ENCODE assay signal across 21 mouse cellular contexts in the genomic region with DNA sequence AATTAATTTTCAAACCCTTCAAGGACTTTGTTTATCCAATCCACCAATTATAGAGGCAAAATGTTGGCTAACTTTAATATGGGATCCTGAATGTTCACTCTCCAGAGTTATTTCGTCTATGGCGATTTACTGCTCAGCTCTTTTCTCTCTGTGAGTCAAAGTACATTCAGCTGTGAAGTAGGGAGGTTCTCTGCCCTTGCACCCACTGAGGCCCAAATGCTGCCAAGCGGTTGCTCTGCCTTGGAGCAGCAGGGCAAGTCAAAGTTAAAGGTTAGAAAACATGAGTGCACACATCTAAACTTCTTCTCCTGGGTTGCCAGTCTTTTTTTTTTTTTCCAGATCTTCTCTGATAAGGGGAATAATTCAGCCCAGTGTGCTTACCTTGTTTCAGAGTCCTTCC. TPM values are rescaled to one million over a fixed set of nuclear protein-coding genes. Genes with fewer than 3 reads are reported as not detected.
DNase-seq lines count a peak whose midpoint lies in the region; ATAC-seq lines count a peak whose summit lies in the region.
"Had no signal": no experiment of that assay in that cellular context is flagged by ENCODE, and none has a peak within 500 bp of the region (broad histone marks: within the 10 kb centered on the region; RNA-seq: fewer than 3 reads in every experiment).

No protein-coding gene starts in this region.

- H3K4me3 ChIP-seq in kidney, embryonic 15.5 days (replicated peaks): no peak overlapping the region
- H3K4me3 ChIP-seq: embryonic facial prominence, embryonic 13.5 days; forebrain, embryonic 12.5 days; heart, adult 2 months; heart, embryonic 12.5 days; hindbrain, embryonic 10.5 days; hindbrain, embryonic 15.5 days had no signal

- H3K9ac ChIP-seq in kidney, embryonic 15.5 days: no peak overlapping the region
- H3K9ac ChIP-seq: embryonic facial prominence, embryonic 13.5 days; forebrain, embryonic 12.5 days; heart, embryonic 12.5 days; hindbrain, embryonic 15.5 days had no signal

- H3K27me3 ChIP-seq in kidney, embryonic 15.5 days: no peaks in the 10 kb centered on the region
- H3K27me3 ChIP-seq: CH12.LX; embryonic facial prominence, embryonic 13.5 days; forebrain, embryonic 12.5 days; heart, embryonic 12.5 days; hindbrain, embryonic 15.5 days; Patski had no signal

- peak; percentile 64 for DNase-seq in heart, adult 11 months
- DNase-seq in heart, adult 9 months (ENCODE audit: low spot score in 2 of 2): no peak
- DNase-seq in kidney, adult 9 months: peak; percentile 88
- peak; percentile 59 for DNase-seq in kidney, postnatal 14 days
- no peak for DNase-seq in lung, postnatal 10 days
- DNase-seq: adrenal gland, adult 2 months; cerebellum, adult 18-20 months; cerebellum, adult 9-11 months; cerebellum, postnatal 36 days; gastrocnemius, postnatal 10 days; heart, adult 2 months had no signal

- ATAC-seq in kidney, embryonic 15.5 days (replicated peaks; ENCODE audit: low FRiP score): no peak
- ATAC-seq: activated CD4-positive, CD25-positive, alpha-beta regulatory T cell, adult 4 months; forebrain, embryonic 16.5 days; Patski had no signal

- H3K4me2 ChIP-seq in kidney, embryonic 15.5 days: no peak overlapping the region
- H3K4me2 ChIP-seq: embryonic facial prominence, embryonic 13.5 days; forebrain, embryonic 12.5 days; heart, embryonic 12.5 days; hindbrain, embryonic 15.5 days had no signal

- no peak overlapping the region for H3K27ac ChIP-seq in kidney, embryonic 15.5 days
- H3K27ac ChIP-seq: embryonic facial prominence, embryonic 13.5 days; forebrain, embryonic 12.5 days; heart, adult 2 months; hindbrain, embryonic 10.5 days; hindbrain, embryonic 15.5 days had no signal

- no peaks in the 10 kb centered on the region for H3K36me3 ChIP-seq in kidney, embryonic 15.5 days
- H3K36me3 ChIP-seq: embryonic facial prominence, embryonic 13.5 days; forebrain, embryonic 12.5 days; heart, embryonic 12.5 days; hindbrain, embryonic 10.5 days; hindbrain, embryonic 15.5 days had no signal

- 77% methylated on average over 3 of the region's 3 CpGs for WGBS in kidney, embryonic 15.5 days

- peaks cover 8% of the 10 kb centered on the region; the same call in 1 of the 2 replicates for H3K4me1 ChIP-seq in kidney, embryonic 15.5 days
- H3K4me1 ChIP-seq: embryonic facial prominence, embryonic 13.5 days; forebrain, embryonic 12.5 days; hindbrain, embryonic 10.5 days; hindbrain, embryonic 15.5 days had no signal

- H3K9me3 ChIP-seq in kidney, embryonic 15.5 days (replicated peaks): no peaks in the 10 kb centered on the region
- H3K9me3 ChIP-seq: embryonic facial prominence, embryonic 13.5 days; forebrain, embryonic 12.5 days; heart, embryonic 12.5 days; hindbrain, embryonic 10.5 days; hindbrain, embryonic 15.5 days had no signal

RNA-seq across cellular contexts. Expression of gene Pde8a, which starts 43.4 kb away (rescaled TPM):
- polyA plus RNA-seq in kidney, embryonic 15.5 days (2015; fragmentation: Nextera tagmentation; extraction: Ambion mirVana): 5.7 and 6.2 TPM in 2 replicates

Comparison
In these comparisons a context has a peak if more than half of its experiments do, and no peak if none do; other contexts are left out.
1. DNase-seq: peak in heart, adult 11 months (single experiment), kidney, adult 9 months (single experiment) and kidney, postnatal 14 days (single experiment); none in heart, adult 9 months (0 of 2) and lung, postnatal 10 days (single experiment).